Mouse (Mus musculus): ENCODE measurements around the gene Neu1. TPM values are rescaled to one million over a fixed set of nuclear protein-coding genes. Genes with fewer than 3 reads are reported as not detected.
"Not testable (repeated sequence)": the region's sequence is repeated elsewhere in the genome, so short reads cannot be mapped to it uniquely, and the experiment has no call there.

Gene Neu1
- polyA plus RNA-seq, 1 experiment from 2014 or later, result 18.9 TPM

DNA sequence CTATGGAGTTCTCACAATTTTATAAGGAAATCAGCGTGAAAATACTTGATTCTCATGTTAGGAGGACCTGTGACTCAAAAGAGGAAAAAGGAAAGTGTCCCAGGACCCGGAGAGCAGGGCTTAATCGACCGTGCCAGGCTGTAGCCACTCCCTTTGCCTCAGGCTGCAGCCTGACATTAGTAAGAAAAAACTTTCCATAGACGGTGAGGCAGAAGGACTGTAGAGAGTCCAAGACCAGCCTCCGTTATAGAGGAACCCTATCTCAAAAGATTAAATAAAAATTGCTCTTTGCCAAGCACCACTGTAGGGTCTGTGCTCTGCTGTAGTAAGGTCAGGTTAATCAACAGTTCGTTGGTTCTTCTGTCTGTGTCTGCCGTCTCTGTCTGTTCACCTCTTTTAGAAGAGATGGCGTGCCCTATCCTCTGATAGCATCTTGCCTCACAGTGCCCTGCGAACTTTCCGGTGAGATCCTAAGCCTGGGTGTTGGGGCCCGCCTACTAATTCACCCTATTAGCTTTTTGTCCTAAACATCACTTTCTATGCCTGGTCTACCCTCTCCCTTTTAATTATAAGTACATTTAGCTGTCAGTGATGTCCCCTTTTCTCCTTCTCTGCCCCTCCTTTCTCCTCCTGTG lies 28.9 kb downstream of the Neu1 start:
- H3K4me1 ChIP-seq (replicated peaks; ENCODE audit: control insufficient read depth, insufficient read depth), result no peaks in the 10 kb centered on the region
- no peaks in the 10 kb centered on the region for H3K27me3 ChIP-seq (ENCODE audit: control insufficient read depth, insufficient read depth, low read length)
- H3K9me3 ChIP-seq (ENCODE audit: control insufficient read depth, low read length), result no peaks in the 10 kb centered on the region
- H3K27ac ChIP-seq (replicated peaks), result peak overlapping the region; percentile 98
- 8% methylated on average over 12 of the region's 12 CpGs for WGBS
- peak overlapping the region; percentile 51 for H3K4me3 ChIP-seq (ENCODE audit: low read depth, low read length)
- H3K4me2 ChIP-seq (replicated peaks; ENCODE audit: low read depth), result peak overlapping the region; percentile 68
- ATAC-seq (ENCODE audit: low FRiP score, low TSS enrichment) (0 out of 2 replicates have a peak, but pooled peaks have one; percentile 21), DNase-seq (ENCODE audit: low spot score) (peak; percentile 49)
- H3K9ac ChIP-seq (ENCODE audit: low read length), result peak overlapping the region; percentile 68
- TF ChIP-seq EP300 (optimal IDR thresholded peaks at IDR 0.05) (no peak), CTCF (IDR thresholded peaks at IDR 0.05; ENCODE audit: low read depth) (no peak)
- no peaks in the 10 kb centered on the region for H3K36me3 ChIP-seq (ENCODE audit: control insufficient read depth, insufficient read depth, low read length)

DNA sequence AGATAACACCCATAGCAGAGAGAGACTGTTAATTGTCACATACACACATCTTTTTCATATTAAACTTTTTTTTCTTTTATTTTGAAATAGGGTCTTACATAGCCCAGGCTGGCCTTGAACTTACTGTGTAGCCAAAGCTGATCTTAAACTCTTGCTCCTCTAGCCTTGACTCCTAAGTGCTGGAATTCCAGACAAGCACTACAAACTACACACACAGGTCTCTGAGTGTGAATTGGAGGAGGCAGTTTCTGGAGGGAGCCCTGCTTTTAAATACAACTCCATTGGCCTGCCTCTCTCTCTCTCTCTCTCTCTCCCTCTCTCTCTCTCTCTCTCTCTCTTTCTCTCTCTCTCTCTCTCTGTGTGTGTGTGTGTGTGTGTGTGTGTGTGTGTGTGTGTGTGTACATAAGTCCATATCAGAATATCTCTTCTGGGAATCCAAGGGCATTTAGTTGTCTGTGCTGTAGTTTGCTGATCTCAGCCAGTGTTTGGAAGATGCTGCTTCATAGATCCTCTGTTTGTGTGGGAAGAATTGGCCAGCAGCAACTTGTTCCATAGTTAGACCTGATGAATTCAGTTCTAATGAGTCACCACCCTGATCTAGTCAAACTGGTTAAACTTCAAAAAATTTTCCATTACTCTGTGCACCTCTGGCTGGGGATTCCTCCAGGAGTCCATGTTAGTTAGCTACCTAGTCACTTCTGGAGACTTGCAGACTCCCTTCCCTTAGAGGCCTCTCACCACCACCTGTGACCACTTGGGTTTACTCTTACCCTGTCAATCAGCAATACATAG lies 29.8 kb downstream of the Neu1 start:
- Histone ChIP-seq H3K4me1 (replicated peaks; ENCODE audit: control insufficient read depth, insufficient read depth) (0 out of 2 replicates have a peak, but pooled peaks cover 3% of the 10 kb centered on the region), H3K27me3 (ENCODE audit: control insufficient read depth, insufficient read depth, low read length) (no peaks in the 10 kb centered on the region), H3K4me3 (ENCODE audit: low read depth, low read length) (no peak overlapping the region), H3K27ac (replicated peaks) (peak overlapping the region; percentile 98), H3K36me3 (ENCODE audit: control insufficient read depth, insufficient read depth, low read length) (no peaks in the 10 kb centered on the region), H3K9ac (ENCODE audit: low read length) (no peak overlapping the region), H3K9me3 (ENCODE audit: control insufficient read depth, low read length) (no peaks in the 10 kb centered on the region), H3K4me2 (replicated peaks; ENCODE audit: low read depth) (no peak overlapping the region)
- ATAC-seq (ENCODE audit: low FRiP score, low TSS enrichment), result no peak
- DNase-seq (ENCODE audit: low spot score), result no peak
- no peak for TF ChIP-seq CTCF (IDR thresholded peaks at IDR 0.05; ENCODE audit: low read depth)
- peak; percentile 79 for TF ChIP-seq EP300 (optimal IDR thresholded peaks at IDR 0.05)

DNA sequence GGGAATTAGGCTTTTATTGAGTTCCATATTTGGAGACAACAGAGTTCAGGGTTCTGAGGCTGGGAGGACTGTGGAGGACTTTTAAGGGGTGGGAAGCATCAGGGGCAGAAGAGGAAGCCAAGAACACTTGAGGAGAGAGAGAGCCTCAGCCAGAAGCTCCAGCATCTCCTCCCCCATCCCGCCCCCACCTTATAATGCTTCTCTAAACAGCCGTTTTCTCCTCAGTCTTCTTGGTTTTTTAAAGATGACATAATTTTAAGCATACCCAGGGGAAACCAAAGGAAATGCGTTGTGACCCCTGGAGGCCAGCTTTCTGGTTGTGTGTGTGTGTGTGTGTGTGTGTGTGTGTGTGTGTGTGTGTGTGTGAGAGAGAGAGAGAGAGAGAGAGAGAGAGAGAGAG lies 31.1 kb downstream of the Neu1 start:
- 22% methylated on average over 3 of the region's 3 CpGs for WGBS
- H3K4me1 ChIP-seq (replicated peaks; ENCODE audit: control insufficient read depth, insufficient read depth), result 0 out of 2 replicates have a peak, but pooled peaks cover 3% of the 10 kb centered on the region
- no peak overlapping the region for H3K9ac ChIP-seq (ENCODE audit: low read length)
- H3K27ac ChIP-seq (replicated peaks), result peak overlapping the region; percentile 88
- no peak for TF ChIP-seq CTCF (IDR thresholded peaks at IDR 0.05; ENCODE audit: low read depth)
- TF ChIP-seq EP300 (optimal IDR thresholded peaks at IDR 0.05), result no peak
- ATAC-seq (ENCODE audit: low FRiP score, low TSS enrichment) (no peak), DNase-seq (ENCODE audit: low spot score) (no peak)
- H3K27me3 ChIP-seq (ENCODE audit: control insufficient read depth, insufficient read depth, low read length), result no peaks in the 10 kb centered on the region
- no peak overlapping the region for H3K4me3 ChIP-seq (ENCODE audit: low read depth, low read length)
- no peaks in the 10 kb centered on the region for H3K9me3 ChIP-seq (ENCODE audit: control insufficient read depth, low read length)
- no peak overlapping the region for H3K4me2 ChIP-seq (replicated peaks; ENCODE audit: low read depth)
- H3K36me3 ChIP-seq (ENCODE audit: control insufficient read depth, insufficient read depth, low read length), result no peaks in the 10 kb centered on the region

DNA sequence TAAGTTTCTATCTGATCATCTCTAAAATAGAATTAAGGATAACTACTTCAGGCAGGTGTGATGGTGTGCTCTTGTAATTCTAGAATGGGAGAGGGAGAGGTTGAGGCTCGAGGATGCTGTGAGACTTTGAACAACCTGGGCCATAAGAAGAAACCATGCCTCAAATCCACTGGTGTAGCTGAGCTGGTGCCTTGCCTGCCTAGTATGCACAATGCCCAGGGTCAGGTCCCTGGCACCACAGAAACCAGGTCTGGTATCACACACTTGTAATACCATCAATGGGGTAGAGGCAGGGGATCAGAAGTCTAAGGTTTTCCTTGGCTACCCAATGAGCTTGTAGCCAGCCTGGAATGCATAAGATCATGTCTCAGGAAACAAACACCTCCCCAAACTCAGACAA lies 31.8 kb downstream of the Neu1 start:
- no peak overlapping the region for H3K4me3 ChIP-seq (ENCODE audit: low read depth, low read length)
- no peak overlapping the region for H3K4me2 ChIP-seq (replicated peaks; ENCODE audit: low read depth)
- no peaks in the 10 kb centered on the region for H3K9me3 ChIP-seq (ENCODE audit: control insufficient read depth, low read length)
- peak overlapping the region; percentile 67 for H3K27ac ChIP-seq (replicated peaks)
- no peak for TF ChIP-seq EP300 (optimal IDR thresholded peaks at IDR 0.05)
- TF ChIP-seq CTCF (IDR thresholded peaks at IDR 0.05; ENCODE audit: low read depth), result no peak
- H3K9ac ChIP-seq (ENCODE audit: low read length), result no peak overlapping the region
- H3K36me3 ChIP-seq (ENCODE audit: control insufficient read depth, insufficient read depth, low read length), result no peaks in the 10 kb centered on the region
- ATAC-seq (ENCODE audit: low FRiP score, low TSS enrichment), result no peak
- 0 out of 2 replicates have a peak, but pooled peaks cover 3% of the 10 kb centered on the region for H3K4me1 ChIP-seq (replicated peaks; ENCODE audit: control insufficient read depth, insufficient read depth)
- 61% methylated on average over 1 of the region's 1 CpGs for WGBS
- DNase-seq (ENCODE audit: low spot score), result no peak
- H3K27me3 ChIP-seq (ENCODE audit: control insufficient read depth, insufficient read depth, low read length), result no peaks in the 10 kb centered on the region

DNA sequence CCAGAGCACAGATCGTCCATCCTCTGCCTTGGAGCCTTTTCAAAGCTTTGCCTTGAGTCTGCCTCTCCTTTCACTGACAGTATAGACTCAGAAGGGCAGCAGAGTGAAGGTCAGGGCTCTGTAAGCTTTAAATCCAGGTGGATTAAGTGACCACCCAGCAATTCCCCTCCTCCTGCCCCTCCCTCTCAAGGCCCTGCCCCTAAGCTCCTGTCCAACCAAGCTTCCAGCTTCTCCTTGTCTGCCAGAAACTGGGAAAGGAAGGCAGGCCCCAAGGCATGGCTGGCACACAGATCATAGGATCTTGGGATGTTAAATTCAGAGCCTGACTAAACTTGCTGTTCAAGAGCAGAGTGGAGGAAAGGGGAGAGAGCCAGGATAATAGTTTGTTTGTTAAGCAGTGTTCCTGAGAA lies 33.6 kb downstream of the Neu1 start:
- peak; percentile 33; the same call in 1 of the 2 replicates for ATAC-seq (ENCODE audit: low FRiP score, low TSS enrichment)
- H3K27me3 ChIP-seq (ENCODE audit: control insufficient read depth, insufficient read depth, low read length), result no peaks in the 10 kb centered on the region
- peak overlapping the region; percentile 80 for H3K27ac ChIP-seq (replicated peaks)
- H3K9me3 ChIP-seq (ENCODE audit: control insufficient read depth, low read length), result no peaks in the 10 kb centered on the region
- H3K4me1 ChIP-seq (replicated peaks; ENCODE audit: control insufficient read depth, insufficient read depth), result 0 out of 2 replicates have a peak, but pooled peaks cover 3% of the 10 kb centered on the region
- H3K4me3 ChIP-seq (ENCODE audit: low read depth, low read length), result no peak overlapping the region
- no peak overlapping the region for H3K4me2 ChIP-seq (replicated peaks; ENCODE audit: low read depth)
- DNase-seq (ENCODE audit: low spot score), result no peak
- H3K9ac ChIP-seq (ENCODE audit: low read length), result no peak overlapping the region
- TF ChIP-seq CTCF (IDR thresholded peaks at IDR 0.05; ENCODE audit: low read depth) (no peak), EP300 (optimal IDR thresholded peaks at IDR 0.05) (no peak)
- no peaks in the 10 kb centered on the region for H3K36me3 ChIP-seq (ENCODE audit: control insufficient read depth, insufficient read depth, low read length)
- 0% methylated on average over 1 of the region's 1 CpGs for WGBS

DNA sequence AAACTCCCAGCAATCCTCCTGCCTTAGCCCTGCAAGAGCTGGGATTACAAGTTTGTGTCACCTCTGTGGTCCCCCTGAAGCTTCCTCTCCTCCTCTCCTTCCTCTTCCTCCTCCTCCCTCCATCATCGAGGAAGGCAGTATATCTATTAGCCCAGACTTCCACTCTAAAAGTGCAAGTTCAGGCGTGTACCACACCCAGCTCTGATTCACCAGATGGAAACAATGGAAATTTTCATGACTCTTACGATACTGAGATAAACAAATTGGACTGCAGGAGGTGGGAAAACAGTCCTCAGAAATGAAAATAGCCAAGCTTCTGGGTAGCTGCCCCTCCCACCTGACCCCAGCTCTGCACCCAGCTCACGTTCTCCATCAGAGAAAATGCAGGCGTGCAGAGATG lies 34.6 kb downstream of the Neu1 start:
- Histone ChIP-seq H3K36me3 (ENCODE audit: control insufficient read depth, insufficient read depth, low read length) (no peaks in the 10 kb centered on the region), H3K9me3 (ENCODE audit: control insufficient read depth, low read length) (no peaks in the 10 kb centered on the region), H3K4me3 (ENCODE audit: low read depth, low read length) (no peak overlapping the region), H3K27ac (replicated peaks) (peak overlapping the region; percentile 80), H3K9ac (ENCODE audit: low read length) (no peak overlapping the region), H3K27me3 (ENCODE audit: control insufficient read depth, insufficient read depth, low read length) (no peaks in the 10 kb centered on the region), H3K4me2 (replicated peaks; ENCODE audit: low read depth) (0 out of 2 replicates have a peak overlapping the region, but pooled peaks have one; percentile 5), H3K4me1 (replicated peaks; ENCODE audit: control insufficient read depth, insufficient read depth) (0 out of 2 replicates have a peak, but pooled peaks cover 3% of the 10 kb centered on the region)
- ATAC-seq (ENCODE audit: low FRiP score, low TSS enrichment) (0 out of 2 replicates have a peak, but pooled peaks have one; percentile 28), DNase-seq (ENCODE audit: low spot score) (no peak)
- no peak for TF ChIP-seq CTCF (IDR thresholded peaks at IDR 0.05; ENCODE audit: low read depth)
- no peak for TF ChIP-seq EP300 (optimal IDR thresholded peaks at IDR 0.05)
- 40% methylated on average over 5 of the region's 5 CpGs for WGBS

DNA sequence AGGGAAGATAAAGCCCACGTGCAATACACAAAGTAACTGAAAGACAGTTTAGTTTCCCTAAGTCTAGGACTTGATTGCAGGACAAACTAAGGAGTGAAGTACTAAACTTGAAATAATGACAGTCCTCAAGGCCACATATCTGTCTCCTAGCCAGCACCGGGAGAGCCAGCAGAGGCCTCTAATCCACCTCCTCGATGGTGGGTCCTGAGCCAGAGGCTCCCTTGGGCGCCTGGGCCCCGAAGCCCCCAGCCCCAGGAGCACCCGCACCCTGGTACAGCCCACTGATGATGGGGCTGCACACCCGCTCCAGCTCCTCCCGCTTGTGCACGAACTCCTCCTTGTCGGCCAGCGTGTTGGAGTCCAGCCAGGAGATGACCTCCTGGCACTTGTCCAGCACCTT lies 38.8 kb downstream of the Neu1 start, which contains the start of gene Gm20481:
Gene Gm20481, plus strand, starts transcription at position 91 of the 400 bp plus-strand sequence.
- not testable (repeated sequence) for H3K27me3 ChIP-seq (ENCODE audit: control insufficient read depth, insufficient read depth, low read length); H3K27ac ChIP-seq (replicated peaks); H3K4me1 ChIP-seq (replicated peaks; ENCODE audit: control insufficient read depth, insufficient read depth); H3K9me3 ChIP-seq (ENCODE audit: control insufficient read depth, low read length); H3K9ac ChIP-seq (ENCODE audit: low read length); H3K4me3 ChIP-seq (ENCODE audit: low read depth, low read length); H3K36me3 ChIP-seq (ENCODE audit: control insufficient read depth, insufficient read depth, low read length); ATAC-seq (ENCODE audit: low FRiP score, low TSS enrichment); H3K4me2 ChIP-seq (replicated peaks; ENCODE audit: low read depth); DNase-seq (ENCODE audit: low spot score)
- 61% methylated on average over 6 of the region's 11 CpGs for WGBS

DNA sequence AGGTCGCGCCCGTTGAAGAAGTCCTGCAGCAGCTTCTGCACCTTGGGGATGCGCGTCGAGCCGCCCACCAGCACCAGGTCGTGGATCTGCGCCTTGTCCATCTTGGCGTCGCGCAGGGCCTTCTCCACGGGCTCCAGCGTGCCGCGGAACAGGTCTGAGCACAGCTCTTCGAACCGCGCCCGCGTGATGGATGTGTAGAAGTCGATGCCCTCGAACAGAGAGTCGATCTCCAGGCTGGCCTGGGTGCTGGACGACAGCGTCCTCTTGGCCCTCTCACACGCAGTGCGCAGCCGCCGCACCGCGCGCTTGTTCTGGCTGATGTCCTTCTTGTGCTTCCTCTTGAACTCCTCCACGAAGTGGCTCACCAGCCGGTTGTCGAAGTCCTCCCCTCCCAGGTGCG lies 39.8 kb downstream of the Neu1 start:
- not testable (repeated sequence) for H3K27ac ChIP-seq (replicated peaks); H3K9me3 ChIP-seq (ENCODE audit: control insufficient read depth, low read length); H3K27me3 ChIP-seq (ENCODE audit: control insufficient read depth, insufficient read depth, low read length); H3K4me1 ChIP-seq (replicated peaks; ENCODE audit: control insufficient read depth, insufficient read depth); H3K4me2 ChIP-seq (replicated peaks; ENCODE audit: low read depth); H3K36me3 ChIP-seq (ENCODE audit: control insufficient read depth, insufficient read depth, low read length); H3K9ac ChIP-seq (ENCODE audit: low read length); H3K4me3 ChIP-seq (ENCODE audit: low read depth, low read length); ATAC-seq (ENCODE audit: low FRiP score, low TSS enrichment); DNase-seq (ENCODE audit: low spot score)
- 36% methylated on average over 13 of the region's 37 CpGs for WGBS
